Mouse (Mus musculus): ENCODE results near the gene Tmem30b.

DNA sequence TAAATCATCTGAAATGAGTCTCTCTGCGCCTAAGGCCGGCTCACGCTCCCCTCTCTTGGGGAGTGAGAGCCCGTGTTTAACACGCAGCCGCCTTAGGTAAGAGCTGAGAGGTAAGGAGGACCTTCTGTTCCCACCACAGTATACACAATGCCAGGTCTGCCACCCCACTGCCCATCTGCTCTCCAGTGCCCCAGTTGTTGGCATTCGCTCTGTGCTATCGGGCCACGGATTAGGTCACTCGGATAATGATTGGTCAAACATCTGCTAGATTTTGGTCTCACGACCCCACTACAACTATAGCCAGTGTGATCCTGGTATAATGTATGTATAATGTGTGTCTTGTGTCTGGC lies 19.4 kb upstream of the Tmem30b start:
- TF ChIP-seq POLR2A (IDR thresholded peaks at IDR 0.05; ENCODE audit: low read depth, low read length) (no peak), CTCF (IDR thresholded peaks at IDR 0.05; ENCODE audit: extremely low read depth, insufficient read depth, insufficient read length, insufficient replicate concordance) (no peak)
